Mouse (Mus musculus) activated CD4-positive, CD25-positive, alpha-beta regulatory T cell, adult 4 months (primary cell): ENCODE measurements around the gene Med8. TPM values are rescaled to one million over a fixed set of nuclear protein-coding genes. Genes with fewer than 3 reads are reported as not detected.

Experiments
- ATAC-seq: one replicate; pipeline ENCODE4 v1.8.0; 2017
- polyA plus RNA-seq, 2 experiments: library from polyadenylated mRNA; unstranded; fragments of 100-300 nt; shearing (Covaris generic); gene quantifications; one replicate each; pipeline ENCODE4 v1.2.1; 2017

The Med8 gene
- 100 to 1,000 TPM; 115 to 118 TPM for polyA plus RNA-seq

- peak; percentile 99 for ATAC-seq
Observed at GRCm38 (mm10) chr4:118409142-118409900, at the start of gene Med8, which contains the start of gene Szt2. Gene Med8, plus strand, starts transcription at chr4:118409337. Gene Szt2, minus strand, starts transcription at chr4:118409273.

DNA sequence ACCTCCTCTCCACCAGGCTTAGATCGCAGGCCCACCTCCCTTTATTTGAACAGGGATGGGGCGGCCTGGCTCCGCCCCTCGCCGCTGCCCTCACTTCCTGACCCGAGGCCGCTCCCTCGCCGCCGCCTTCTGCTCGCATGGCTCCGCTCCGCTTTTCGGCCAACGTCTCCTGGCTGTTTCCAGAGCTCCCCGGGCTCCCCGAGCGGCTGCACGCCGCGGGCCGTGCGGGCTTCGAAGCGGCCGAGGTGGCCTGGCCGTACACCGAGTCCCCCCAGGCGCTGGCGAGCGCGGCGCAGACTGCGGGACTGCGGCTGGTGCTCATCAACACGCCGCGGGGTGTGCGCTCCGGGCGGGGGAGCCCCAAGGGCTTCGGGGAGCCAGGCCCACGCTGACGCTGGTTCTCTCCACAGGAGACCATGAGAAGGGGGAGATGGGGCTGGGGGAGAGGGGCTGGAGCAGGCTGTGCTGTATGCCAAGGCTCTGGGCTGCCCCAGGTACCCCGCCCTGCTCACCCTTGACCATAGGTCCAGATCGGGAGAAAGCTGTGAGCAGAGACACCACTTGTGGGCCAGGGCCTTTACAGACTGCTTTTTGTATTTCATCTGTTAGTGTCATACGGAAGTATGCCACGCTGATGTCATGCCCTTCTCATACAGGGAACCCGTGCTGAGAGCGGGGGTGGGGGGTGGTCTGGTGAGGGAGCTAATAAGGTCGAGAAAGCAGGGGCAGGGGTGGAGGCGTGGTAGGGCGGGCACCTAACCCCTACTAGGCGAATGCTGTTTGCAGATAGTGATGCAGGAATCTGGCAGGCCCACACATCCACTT lies 49.0 kb upstream of the Med8 start:
- peak; percentile 84 for ATAC-seq

DNA sequence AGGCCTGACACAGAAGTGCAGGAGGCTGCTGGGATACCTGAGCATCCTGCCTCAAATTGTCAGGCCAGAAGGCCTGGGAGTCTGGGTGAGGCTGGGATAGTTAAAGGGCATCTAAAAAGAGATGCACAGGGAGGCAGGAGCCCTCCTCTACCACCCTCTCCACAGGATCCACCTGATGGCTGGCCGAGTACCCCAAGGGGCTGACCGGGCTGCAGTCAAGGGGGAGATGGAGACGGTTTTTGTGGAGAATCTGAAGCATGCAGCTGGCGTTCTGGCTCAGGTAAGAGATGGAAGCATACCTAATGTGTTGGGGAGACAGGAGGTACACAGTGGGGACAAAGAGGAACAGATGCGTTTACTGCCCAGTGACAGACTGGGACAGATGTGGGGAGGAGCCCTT lies 47.7 kb upstream of the Med8 start:
- no peak for ATAC-seq

DNA sequence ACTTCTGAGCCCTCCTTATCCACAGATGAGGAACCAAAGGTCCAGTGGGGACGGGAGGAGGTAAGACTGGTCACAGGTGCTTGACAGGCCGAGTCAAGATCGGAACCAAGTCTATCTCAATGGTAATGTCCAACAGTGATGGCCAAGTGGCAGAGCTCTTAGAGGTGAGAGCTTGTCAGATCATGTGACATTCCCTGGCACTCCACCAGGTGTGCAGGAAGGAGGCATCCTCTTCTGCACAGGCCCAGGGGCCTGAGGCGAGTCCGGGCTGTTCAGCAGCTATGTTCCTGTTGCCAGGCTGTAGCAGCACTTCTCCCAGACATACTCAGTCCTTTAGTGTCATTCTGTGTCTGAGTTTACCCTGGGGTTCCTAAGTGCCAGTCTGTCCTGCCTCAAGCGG lies 46.3 kb upstream of the Med8 start:
- no peak for ATAC-seq

DNA sequence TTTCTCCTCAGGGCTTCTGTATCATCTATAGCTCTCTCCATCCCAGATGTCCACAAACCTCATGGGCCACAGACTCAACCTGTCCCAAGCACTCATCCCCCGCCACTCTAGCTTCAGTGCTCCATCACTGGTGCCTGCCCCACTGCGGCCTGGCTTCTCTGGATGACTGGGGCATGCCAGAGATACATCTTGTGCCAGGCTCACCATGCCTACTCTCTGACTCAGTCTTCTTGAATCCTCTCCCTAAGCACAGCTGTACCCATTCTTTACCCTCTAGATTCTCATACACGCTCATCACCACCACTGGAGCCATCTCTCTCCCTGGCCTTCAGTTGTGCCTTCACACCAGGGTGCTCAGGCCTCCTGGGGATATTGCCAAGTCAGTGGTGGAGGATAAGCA lies 45.2 kb upstream of the Med8 start:
- no peak for ATAC-seq

DNA sequence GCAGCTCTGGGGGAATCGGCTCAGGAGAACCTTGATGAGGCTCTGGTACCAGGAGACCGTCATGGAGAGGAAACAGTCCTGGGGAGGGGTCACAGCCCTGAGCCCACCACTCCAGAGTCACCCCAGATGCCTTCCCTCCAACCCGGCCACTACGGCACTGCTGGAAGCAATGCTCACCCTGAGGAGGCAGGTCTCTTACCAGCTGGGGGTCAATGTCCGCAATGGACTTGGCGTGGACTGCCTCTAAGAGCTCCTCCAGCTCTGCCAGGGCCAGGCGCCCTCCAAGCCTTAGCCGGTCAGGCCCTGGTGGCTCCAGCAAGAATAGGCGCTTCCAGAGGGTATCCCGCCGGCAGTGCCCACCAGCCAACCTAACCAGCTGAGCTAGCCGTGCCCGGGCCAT lies 44.5 kb upstream of the Med8 start:
- ATAC-seq, result no peak

DNA sequence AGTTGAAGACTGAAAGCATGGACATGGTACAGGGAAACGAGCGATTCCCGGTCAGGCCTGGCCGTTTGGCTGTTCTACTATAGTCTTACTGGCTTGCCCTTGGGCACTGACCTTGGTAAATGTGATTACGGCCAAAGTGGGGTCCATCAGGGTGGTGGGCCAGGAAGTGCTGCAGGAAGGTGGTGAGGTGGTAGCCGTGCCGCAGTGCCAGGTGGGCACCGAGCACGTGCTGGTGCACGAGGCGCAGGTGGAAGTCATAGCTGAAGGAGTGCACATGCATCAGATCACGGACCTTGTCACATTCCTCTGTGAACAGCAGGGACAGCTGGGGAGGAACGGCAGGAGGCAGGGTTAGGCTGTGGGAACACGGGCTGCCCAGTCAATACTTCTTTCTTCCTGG lies 43.1 kb upstream of the Med8 start:
- ATAC-seq, result no peak

GRCm38 (mm10) chr4:118367551-118367950 lies 41.6 kb upstream of the Med8 start:
- ATAC-seq, result no peak

GRCm38 (mm10) chr4:118368616-118369015 lies 40.5 kb upstream of the Med8 start:
- ATAC-seq, result no peak

GRCm38 (mm10) chr4:118371822-118372221 lies 37.3 kb upstream of the Med8 start:
- ATAC-seq, result no peak

GRCm38 (mm10) chr4:118375999-118376398 lies 33.1 kb upstream of the Med8 start:
- ATAC-seq, result no peak

GRCm38 (mm10) chr4:118383271-118383670 lies 25.9 kb upstream of the Med8 start:
- no peak for ATAC-seq

- ATAC-seq, result no peak
Observed at GRCm38 (mm10) chr4:118387316-118387715, 21.8 kb upstream of the Med8 start.

DNA sequence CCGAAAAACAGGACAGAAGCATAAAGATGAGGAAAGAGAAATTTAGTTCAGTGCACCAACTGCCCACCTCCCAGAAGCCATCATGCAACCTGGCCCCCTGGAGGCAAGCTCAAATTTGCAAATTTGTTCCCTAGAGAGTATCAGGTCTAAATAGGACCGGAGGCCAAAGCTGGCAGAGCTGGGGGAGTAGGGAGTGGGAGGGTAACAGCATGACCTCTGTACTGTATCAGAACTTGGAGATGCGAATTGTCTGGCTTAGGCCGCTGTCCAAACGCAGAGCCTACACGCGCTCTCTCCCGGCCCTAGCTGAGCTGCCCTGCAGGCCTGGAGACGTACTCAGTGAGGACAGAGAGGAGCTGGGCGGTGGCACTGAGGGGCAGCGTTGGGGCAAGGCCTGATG lies 19.0 kb upstream of the Med8 start:
- no peak for ATAC-seq

DNA sequence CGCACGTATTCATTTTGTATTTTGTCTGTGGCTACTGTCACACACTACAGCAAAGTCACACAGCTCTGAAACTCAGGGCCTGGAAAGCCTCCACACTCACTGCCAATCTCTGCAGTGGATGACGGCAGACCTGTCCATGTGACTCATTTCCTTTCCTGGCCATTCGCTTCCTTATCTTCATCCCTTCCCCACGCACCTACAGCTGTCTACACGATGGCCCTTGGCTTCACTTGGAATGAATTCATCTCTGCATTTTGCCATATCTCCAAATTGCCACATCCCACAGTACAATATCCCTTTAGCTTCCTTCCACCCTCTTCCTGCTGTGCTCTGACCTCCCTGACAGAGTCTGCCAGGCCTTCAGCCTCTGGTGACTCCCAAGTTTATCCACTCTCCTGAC lies 14.6 kb upstream of the Med8 start:
- no peak for ATAC-seq

DNA sequence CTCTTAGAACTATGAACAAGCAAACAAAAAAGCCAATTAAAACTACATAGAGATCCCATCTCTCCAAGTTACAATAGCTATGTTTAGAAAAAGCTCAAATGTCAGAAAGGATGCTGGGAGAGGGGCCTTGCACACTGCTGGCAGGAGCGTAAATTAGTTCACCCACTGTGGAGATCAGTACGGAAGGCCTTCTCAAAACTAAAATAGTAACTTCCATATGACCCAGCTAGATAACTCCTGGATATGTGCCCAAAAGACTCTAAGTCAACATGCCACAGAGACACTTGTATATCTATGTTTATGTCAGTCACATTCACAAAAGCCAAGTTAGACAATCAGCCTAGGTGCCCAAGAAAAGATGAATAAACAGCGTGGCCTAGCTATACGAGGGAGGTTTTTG lies 13.8 kb upstream of the Med8 start:
- no peak for ATAC-seq

- no peak for ATAC-seq
Observed at GRCm38 (mm10) chr4:118396433-118396832, 12.7 kb upstream of the Med8 start.

- no peak for ATAC-seq
Observed at GRCm38 (mm10) chr4:118398400-118398799, 10.7 kb upstream of the Med8 start.

GRCm38 (mm10) chr4:118401421-118401820 lies 7.7 kb upstream of the Med8 start:
- no peak for ATAC-seq

DNA sequence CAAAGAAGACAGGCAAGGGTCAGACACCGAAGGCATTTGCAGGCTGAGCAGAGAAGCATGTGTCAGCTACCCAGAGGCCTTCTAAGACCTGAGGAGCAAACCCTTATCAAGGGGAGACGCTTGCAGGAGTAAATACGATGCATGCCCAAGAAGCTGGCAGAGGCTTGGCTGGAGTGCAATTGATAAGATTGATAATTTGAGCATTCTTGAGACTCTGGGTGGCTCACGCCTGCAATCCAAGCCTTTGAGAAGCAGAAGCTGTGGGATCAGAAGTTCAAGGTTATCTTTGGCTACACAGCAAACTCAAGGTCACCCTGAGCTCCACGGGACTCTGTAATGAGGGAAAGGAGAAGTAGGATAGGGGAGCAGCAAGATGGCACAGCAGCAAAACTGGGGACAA lies 7.2 kb upstream of the Med8 start:
- ATAC-seq, result no peak

GRCm38 (mm10) chr4:118402701-118403100 lies 6.4 kb upstream of the Med8 start:
- ATAC-seq, result no peak

GRCm38 (mm10) chr4:118410871-118411270 lies 1.7 kb downstream of the Med8 start:
- no peak for ATAC-seq

DNA sequence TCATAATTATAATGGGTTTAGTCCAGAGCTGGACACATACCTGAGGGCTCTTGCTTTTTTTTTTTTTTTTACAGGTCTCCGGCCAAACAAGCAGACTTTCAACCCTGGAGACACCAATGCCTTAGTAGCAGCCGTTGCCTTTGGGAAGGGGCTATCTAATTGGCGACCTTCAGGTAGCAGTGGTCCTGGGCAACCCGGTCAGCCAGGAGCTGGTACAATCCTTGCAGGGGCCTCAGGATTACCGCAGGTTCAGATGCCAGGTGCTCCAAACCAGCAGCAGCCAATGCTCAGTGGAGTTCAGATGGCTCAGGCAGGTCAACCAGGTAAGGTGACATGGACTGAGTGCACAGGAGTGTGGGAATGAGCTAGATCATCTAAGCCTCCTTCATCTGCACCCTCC lies 4.4 kb downstream of the Med8 start:
- ATAC-seq, result no peak

- ATAC-seq, result no peak
Observed at GRCm38 (mm10) chr4:118415779-118416178, 6.6 kb downstream of the Med8 start.
